Mouse (Mus musculus): Measurements from ENCODE around the gene Fam81a. TPM values are rescaled to one million over a fixed set of nuclear protein-coding genes. Genes with fewer than 3 reads are reported as not detected.

Gene Fam81a
- polyA plus RNA-seq, 1 experiment from 2014 or later: 3.2 TPM

DNA sequence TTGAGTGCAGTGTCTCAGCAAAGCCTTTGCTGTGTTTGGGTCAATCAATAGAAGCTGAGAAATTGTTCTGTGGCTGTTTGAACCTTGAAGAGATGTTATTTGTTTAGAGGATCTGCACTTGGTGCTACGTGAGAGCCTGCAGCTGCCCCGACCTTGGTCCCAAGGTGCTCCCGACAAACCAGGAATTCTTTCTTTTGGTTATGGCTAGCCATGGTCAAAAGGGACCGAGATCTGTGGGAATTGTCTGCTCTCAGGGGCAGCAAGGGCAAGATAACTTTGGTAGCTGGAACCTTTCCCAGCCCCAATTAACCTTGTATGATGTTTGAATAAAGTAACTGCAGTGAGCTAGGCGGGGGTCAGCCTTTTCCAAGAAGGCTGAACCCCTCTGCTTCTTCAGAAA lies 34.2 kb downstream of the Fam81a start:
- no peak overlapping the region for H3K4me3 ChIP-seq

DNA sequence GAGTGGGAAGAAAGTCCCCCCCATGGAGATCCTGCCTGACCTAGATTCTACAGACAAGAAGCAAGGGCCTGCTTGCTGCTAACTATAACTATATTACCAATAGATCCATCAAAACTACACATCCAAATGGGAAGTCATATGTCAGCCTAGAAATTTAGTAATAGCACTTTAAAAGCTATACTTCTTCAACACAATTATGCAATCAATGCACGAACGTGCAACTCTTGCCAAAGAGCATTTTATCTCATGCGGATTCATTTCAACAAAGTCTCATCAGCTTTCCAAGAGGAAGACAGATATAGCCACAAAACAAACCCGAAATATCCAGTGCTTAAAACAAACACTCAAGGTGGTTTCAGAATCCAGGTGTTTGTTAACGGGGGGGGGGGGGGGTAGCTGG lies 36.8 kb downstream of the Fam81a start:
- no peaks in the 10 kb centered on the region for H3K4me1 ChIP-seq
- H3K36me3 ChIP-seq: no peaks in the 10 kb centered on the region
- H3K9me3 ChIP-seq: no peaks in the 10 kb centered on the region
- ATAC-seq (ENCODE audit: insufficient number of reproducible peaks, insufficient read depth, low FRiP score, low TSS enrichment): no peak
- 79% methylated on average over 5 of the region's 5 CpGs for WGBS
- no peak overlapping the region for H3K4me3 ChIP-seq
- H3K27ac ChIP-seq: no peak overlapping the region
- no peak overlapping the region for H3K9ac ChIP-seq
- no peaks in the 10 kb centered on the region for H3K27me3 ChIP-seq
- H3K4me2 ChIP-seq (replicated peaks): no peak overlapping the region

More for the DNA sequence above, 34.2 kb downstream of the Fam81a start:
- H3K9me3 ChIP-seq: no peaks in the 10 kb centered on the region
- H3K9ac ChIP-seq: no peak overlapping the region
- H3K27me3 ChIP-seq: no peaks in the 10 kb centered on the region
- no peaks in the 10 kb centered on the region for H3K36me3 ChIP-seq
- WGBS: 79% methylated on average over 5 of the region's 5 CpGs
- ATAC-seq (ENCODE audit: insufficient number of reproducible peaks, insufficient read depth, low FRiP score, low TSS enrichment): no peak
- H3K4me2 ChIP-seq (replicated peaks): no peak overlapping the region
- H3K4me1 ChIP-seq: peaks cover 6% of the 10 kb centered on the region; the same call in 1 of the 2 replicates
- no peak overlapping the region for H3K27ac ChIP-seq

DNA sequence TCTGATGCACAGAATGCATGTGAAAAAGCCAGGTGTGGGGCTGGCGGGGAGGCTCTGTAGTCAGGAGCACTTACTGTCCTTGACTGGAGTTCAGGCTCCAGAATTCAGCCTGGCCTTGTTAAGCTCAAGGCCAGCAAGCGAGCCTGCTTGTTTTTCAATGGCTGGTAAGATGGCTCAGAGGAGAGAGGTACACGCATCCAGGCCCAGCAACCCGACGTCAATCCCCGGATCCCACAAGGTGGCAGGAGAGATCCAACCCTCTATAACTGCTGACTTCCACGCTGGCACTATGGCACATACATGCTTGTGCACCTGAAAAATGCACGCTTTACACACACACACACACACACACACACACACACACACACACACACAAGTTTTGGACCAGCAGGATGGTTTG lies 39.3 kb downstream of the Fam81a start:
- Histone ChIP-seq H3K9me3 (peaks cover 3% of the 10 kb centered on the region; the same call in 1 of the 2 replicates), H3K27ac (no peak overlapping the region), H3K4me1 (no peaks in the 10 kb centered on the region), H3K36me3 (no peaks in the 10 kb centered on the region), H3K9ac (no peak overlapping the region), H3K4me2 (replicated peaks) (no peak overlapping the region), H3K4me3 (no peak overlapping the region), H3K27me3 (no peaks in the 10 kb centered on the region)
- no peak for ATAC-seq (ENCODE audit: insufficient number of reproducible peaks, insufficient read depth, low FRiP score, low TSS enrichment)
- WGBS: 42% methylated on average over 8 of the region's 8 CpGs

- Histone ChIP-seq H3K9ac (no peak overlapping the region), H3K9me3 (peaks cover 6% of the 10 kb centered on the region; the same call in 1 of the 2 replicates), H3K27ac (no peak overlapping the region), H3K4me2 (replicated peaks) (no peak overlapping the region), H3K4me1 (no peaks in the 10 kb centered on the region), H3K27me3 (no peaks in the 10 kb centered on the region), H3K36me3 (no peaks in the 10 kb centered on the region), H3K4me3 (no peak overlapping the region)
- 88% methylated on average over 2 of the region's 2 CpGs for WGBS
- ATAC-seq (ENCODE audit: insufficient number of reproducible peaks, insufficient read depth, low FRiP score, low TSS enrichment): no peak
These were observed 44.8 kb downstream of the Fam81a start for GRCm38 (mm10) chr9:70097542-70097941.

GRCm38 (mm10) chr9:70095016-70095415 lies 47.3 kb downstream of the Fam81a start:
- Histone ChIP-seq H3K4me3 (no peak overlapping the region), H3K4me1 (no peaks in the 10 kb centered on the region), H3K36me3 (no peaks in the 10 kb centered on the region), H3K4me2 (replicated peaks) (no peak overlapping the region), H3K9ac (no peak overlapping the region), H3K27ac (no peak overlapping the region), H3K27me3 (no peaks in the 10 kb centered on the region), H3K9me3 (peaks cover 6% of the 10 kb centered on the region; the same call in 1 of the 2 replicates)
- ATAC-seq (ENCODE audit: insufficient number of reproducible peaks, insufficient read depth, low FRiP score, low TSS enrichment): no peak
- WGBS: 66% methylated on average over 6 of the region's 6 CpGs

DNA sequence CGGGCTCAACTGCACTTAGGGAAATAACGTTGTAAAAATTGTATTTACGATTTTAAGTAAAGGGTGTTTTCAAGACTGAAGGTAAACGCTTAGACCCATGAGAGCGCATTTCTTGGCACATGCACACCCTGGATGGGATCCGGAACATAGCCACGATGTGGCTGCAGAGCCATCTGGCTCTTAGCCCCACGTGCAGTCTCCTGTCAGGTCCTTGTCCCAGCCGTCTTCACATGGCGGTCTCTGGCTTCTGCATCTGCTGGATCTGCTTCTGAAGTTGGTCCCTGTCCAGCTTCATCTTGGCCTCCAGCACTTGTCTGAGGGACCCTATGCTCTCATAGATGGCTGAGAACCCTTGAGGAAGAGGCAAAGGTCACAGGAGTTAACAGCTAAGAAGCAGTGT lies 51.8 kb downstream of the Fam81a start:
- H3K4me3 ChIP-seq: no peak overlapping the region
- H3K27me3 ChIP-seq: no peaks in the 10 kb centered on the region
- H3K27ac ChIP-seq: no peak overlapping the region
- H3K9ac ChIP-seq: no peak overlapping the region
- H3K4me1 ChIP-seq: peaks cover 5% of the 10 kb centered on the region; the same call in 1 of the 2 replicates
- WGBS: 90% methylated on average over 10 of the region's 10 CpGs
- H3K9me3 ChIP-seq: no peaks in the 10 kb centered on the region
- ATAC-seq (ENCODE audit: insufficient number of reproducible peaks, insufficient read depth, low FRiP score, low TSS enrichment): no peak
- H3K36me3 ChIP-seq: no peaks in the 10 kb centered on the region
- no peak overlapping the region for H3K4me2 ChIP-seq (replicated peaks)

DNA sequence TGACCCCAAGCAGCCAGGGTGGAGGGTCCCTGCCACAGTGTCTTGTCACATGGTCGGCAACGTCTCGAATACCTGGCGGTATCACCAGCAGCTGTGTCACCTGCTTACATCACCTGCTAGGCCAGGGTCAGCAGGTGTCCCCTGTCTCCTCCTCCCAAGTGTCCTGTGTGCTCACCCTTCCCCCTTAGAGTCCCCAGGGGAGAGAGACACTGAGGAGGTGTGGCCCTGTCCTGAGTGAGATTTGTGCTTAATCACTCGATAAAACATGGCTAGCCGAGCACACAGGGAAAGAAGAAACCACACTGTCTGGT lies 53.6 kb downstream of the Fam81a start:
- H3K9ac ChIP-seq: no peak overlapping the region
- no peaks in the 10 kb centered on the region for H3K36me3 ChIP-seq
- no peaks in the 10 kb centered on the region for H3K9me3 ChIP-seq
- ATAC-seq (ENCODE audit: insufficient number of reproducible peaks, insufficient read depth, low FRiP score, low TSS enrichment): no peak
- no peak overlapping the region for H3K27ac ChIP-seq
- no peaks in the 10 kb centered on the region for H3K27me3 ChIP-seq
- 73% methylated on average over 6 of the region's 6 CpGs for WGBS
- no peak overlapping the region for H3K4me3 ChIP-seq
- peaks cover 5% of the 10 kb centered on the region; the same call in 1 of the 2 replicates for H3K4me1 ChIP-seq
- H3K4me2 ChIP-seq (replicated peaks): no peak overlapping the region

DNA sequence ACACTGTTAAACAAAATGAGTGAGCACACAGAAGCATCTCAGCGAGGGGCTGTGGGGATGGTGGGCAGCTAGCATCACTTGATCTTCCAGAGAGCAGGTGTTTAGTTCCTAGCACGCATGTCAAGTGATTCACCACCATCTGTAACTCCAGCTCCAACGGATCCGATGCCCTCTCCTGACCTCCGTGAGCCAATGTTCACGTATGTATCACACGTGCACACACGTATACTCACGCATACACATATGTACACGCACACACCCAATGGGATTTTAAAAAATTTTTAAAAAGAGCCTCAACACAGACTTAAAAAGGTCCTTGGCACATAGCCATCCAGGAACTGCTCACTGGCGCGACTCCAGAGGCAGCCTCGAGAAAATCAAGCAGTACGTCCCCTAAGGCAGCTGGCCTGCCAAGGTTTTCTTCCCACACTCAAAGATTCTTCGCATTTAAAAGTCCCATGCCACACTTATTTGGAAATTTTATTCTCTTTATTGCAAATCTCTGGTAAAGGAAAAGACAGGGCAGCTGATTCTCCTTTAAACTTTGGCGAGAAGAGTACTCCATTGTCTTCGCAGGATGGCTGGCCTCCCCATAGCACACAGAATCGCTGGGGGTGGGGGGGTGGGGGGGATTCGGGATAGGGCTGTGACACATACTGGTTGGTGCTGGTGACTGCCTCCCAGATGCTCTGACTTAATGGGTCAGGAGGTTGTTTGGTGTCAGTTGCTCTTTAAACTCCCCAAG lies 54.1 kb downstream of the Fam81a start:
- WGBS: 73% methylated on average over 19 of the region's 19 CpGs
- H3K4me3 ChIP-seq: no peak overlapping the region
- H3K36me3 ChIP-seq: no peaks in the 10 kb centered on the region
- no peak for ATAC-seq (ENCODE audit: insufficient number of reproducible peaks, insufficient read depth, low FRiP score, low TSS enrichment)
- H3K9me3 ChIP-seq: no peaks in the 10 kb centered on the region
- H3K9ac ChIP-seq: no peak overlapping the region
- no peak overlapping the region for H3K4me2 ChIP-seq (replicated peaks)
- no peaks in the 10 kb centered on the region for H3K27me3 ChIP-seq
- peaks cover 5% of the 10 kb centered on the region; the same call in 1 of the 2 replicates for H3K4me1 ChIP-seq
- no peak overlapping the region for H3K27ac ChIP-seq

DNA sequence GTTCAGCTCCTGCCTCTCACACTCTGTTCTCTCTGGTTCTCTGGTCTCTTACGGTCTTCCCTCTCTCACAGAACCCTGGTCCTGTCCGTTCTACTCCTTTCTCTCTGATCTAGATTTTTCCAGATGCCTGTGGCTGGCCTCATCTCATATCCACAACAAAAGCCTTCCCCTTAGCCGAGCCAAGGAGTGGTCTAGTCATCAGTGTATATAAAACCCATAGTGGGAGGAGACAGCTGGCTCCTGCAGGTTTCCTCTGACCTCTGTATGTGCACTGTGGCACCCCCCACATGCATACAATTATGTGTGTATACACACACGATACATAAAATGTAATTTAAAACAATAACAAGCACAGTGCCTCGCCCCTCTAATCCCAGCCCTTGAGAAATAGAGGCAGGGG lies 55.0 kb downstream of the Fam81a start:
- Histone ChIP-seq H3K4me3 (no peak overlapping the region), H3K9ac (no peak overlapping the region), H3K27ac (no peak overlapping the region), H3K4me2 (replicated peaks) (no peak overlapping the region), H3K4me1 (peaks cover 5% of the 10 kb centered on the region; the same call in 1 of the 2 replicates), H3K27me3 (no peaks in the 10 kb centered on the region), H3K36me3 (no peaks in the 10 kb centered on the region), H3K9me3 (no peaks in the 10 kb centered on the region)
- 66% methylated on average over 5 of the region's 5 CpGs for WGBS
- ATAC-seq (ENCODE audit: insufficient number of reproducible peaks, insufficient read depth, low FRiP score, low TSS enrichment): no peak

DNA sequence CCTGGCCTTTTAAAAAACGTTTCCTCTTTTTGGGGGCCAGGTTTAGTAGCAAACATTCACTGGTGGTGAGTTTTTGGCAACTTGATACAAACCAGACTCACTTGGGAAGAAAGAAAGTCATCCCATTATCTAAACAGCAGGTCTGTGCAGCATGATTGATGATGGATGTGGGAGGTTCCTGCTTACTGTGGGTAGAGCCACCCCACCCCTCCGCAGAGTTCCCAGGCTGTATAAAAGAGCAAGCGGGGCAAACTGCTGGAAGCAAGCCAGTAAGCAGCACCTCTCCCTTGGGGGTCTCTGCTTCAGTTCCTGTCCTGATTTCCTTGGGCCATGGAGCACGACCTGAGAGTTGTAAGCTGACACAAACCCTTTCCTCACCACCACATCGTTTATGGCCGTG lies 56.3 kb downstream of the Fam81a start:
- Histone ChIP-seq H3K4me2 (replicated peaks) (no peak overlapping the region), H3K4me3 (no peak overlapping the region), H3K4me1 (peaks cover 5% of the 10 kb centered on the region; the same call in 1 of the 2 replicates), H3K27ac (no peak overlapping the region), H3K9ac (no peak overlapping the region), H3K27me3 (no peaks in the 10 kb centered on the region), H3K9me3 (no peaks in the 10 kb centered on the region), H3K36me3 (no peaks in the 10 kb centered on the region)
- ATAC-seq (ENCODE audit: insufficient number of reproducible peaks, insufficient read depth, low FRiP score, low TSS enrichment): no peak
- 45% methylated on average over 6 of the region's 6 CpGs for WGBS

- Histone ChIP-seq H3K27ac (no peak overlapping the region), H3K4me1 (peaks cover 5% of the 10 kb centered on the region; the same call in 1 of the 2 replicates)
- no peak for ATAC-seq (ENCODE audit: insufficient number of reproducible peaks, insufficient read depth, low FRiP score, low TSS enrichment)
These were observed 58.3 kb downstream of the Fam81a start for GRCm38 (mm10) chr9:70084107-70084506.

DNA sequence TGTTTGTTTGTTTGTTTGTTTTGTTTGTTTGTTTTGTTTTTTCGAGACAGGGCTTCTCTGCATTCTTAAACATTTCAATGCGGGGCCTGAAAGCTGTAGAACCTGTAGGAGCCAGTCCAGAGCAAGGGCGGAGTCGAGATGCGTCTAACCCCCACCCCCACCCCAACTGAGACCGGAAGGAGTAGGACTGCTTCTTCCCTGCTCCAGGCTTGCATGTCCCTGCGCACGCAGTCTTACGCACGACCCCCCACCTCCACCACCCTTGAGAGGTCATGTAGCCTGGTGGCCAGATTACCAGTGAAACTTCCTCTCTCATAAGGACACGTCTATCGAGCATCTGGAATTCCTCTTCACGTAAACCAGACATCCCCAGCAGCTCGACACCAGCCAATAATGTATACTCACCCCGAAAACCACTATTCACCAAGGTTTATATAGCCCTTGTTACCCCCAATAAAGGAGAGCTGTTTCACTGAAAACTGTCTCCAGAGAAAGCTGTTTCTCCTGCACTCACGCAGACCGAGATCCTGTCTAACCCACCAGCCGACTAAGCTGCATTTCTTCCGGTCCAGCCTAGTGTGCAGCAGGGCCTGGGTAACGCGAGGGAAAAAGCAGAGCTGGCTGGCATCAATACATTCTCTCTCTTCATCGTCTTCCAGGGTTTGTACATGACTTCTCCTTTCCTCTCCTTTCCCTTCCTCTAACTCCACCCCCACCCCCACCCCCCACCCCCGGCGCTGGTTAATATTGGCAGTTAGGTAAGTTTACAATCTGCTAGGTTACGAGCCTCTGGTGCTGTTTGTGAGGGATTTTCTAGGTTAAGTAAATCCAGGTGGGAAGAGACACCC lies 59.8 kb downstream of the Fam81a start:
- Histone ChIP-seq H3K9me3 (no peaks in the 10 kb centered on the region), H3K9ac (no peak overlapping the region), H3K4me1 (no peaks in the 10 kb centered on the region; the same call in 1 of the 2 replicates), H3K4me3 (no peak overlapping the region), H3K27me3 (no peaks in the 10 kb centered on the region), H3K36me3 (no peaks in the 10 kb centered on the region), H3K4me2 (replicated peaks) (no peak overlapping the region), H3K27ac (no peak overlapping the region)
- ATAC-seq (ENCODE audit: insufficient number of reproducible peaks, insufficient read depth, low FRiP score, low TSS enrichment): no peak
- WGBS: 62% methylated on average over 25 of the region's 25 CpGs

More at GRCm38 (mm10) chr9:70084107-70084506, 58.3 kb downstream of the Fam81a start:
- no peak overlapping the region for H3K4me3 ChIP-seq
- 54% methylated on average over 11 of the region's 11 CpGs for WGBS
- no peaks in the 10 kb centered on the region for H3K9me3 ChIP-seq
- H3K9ac ChIP-seq: no peak overlapping the region
- no peaks in the 10 kb centered on the region for H3K27me3 ChIP-seq
- no peak overlapping the region for H3K4me2 ChIP-seq (replicated peaks)
- H3K36me3 ChIP-seq: no peaks in the 10 kb centered on the region
